Mouse (Mus musculus) hindbrain, postnatal 0 days (tissue): ENCODE measurements around the gene Neurod1. TPM values are rescaled to one million over a fixed set of nuclear protein-coding genes. Genes with fewer than 3 reads are reported as not detected.

ENCODE experiments used
- ATAC-seq: fragments of 200-750 bp; cut with Nextera tagmentation; 2 replicates; pipeline ENCODE4 v1.8.0; 2017; ENCODE audit warnings: mild to moderate bottlenecking, moderate TSS enrichment, moderate library complexity
- DNase-seq: peaks from one replicate; pipeline ENCODE4 v3.0.0-alpha.2; 2015; ENCODE audit warnings: low spot score
- H3K27ac ChIP-seq: fragments of 300-500 bp; sonication (generic); 2 replicates; pipeline ENCODE4 v1.5.1; 2014; ENCODE audit warnings: mild to moderate bottlenecking
- H3K27me3 ChIP-seq: fragments of 300-500 bp; sonication (generic); 2 replicates; pipeline ENCODE4 v1.6.1; 2014; ENCODE audit warnings: low read length, mixed read lengths; ENCODE audit not compliant: insufficient read depth
- H3K36me3 ChIP-seq: fragments of 300-500 bp; sonication (generic); 2 replicates; pipeline ENCODE4 v1.6.1; 2014; ENCODE audit warnings: low read length, mixed read lengths; ENCODE audit not compliant: insufficient read depth
- H3K4me1 ChIP-seq: fragments of 300-500 bp; sonication (generic); 2 replicates; pipeline ENCODE4 v1.6.1; 2014; ENCODE audit warnings: antibody characterized with exemption, low read length, mixed read lengths; ENCODE audit not compliant: insufficient read depth
- H3K4me2 ChIP-seq: fragments of 300-500 bp; sonication (generic); 2 replicates; pipeline ENCODE4 v1.6.1; 2014; ENCODE audit warnings: low read depth, mild to moderate bottlenecking, low read length, moderate library complexity, mixed read lengths
- H3K4me3 ChIP-seq: fragments of 300-500 bp; sonication (generic); 2 replicates; pipeline ENCODE4 v1.5.1; 2014; ENCODE audit warnings: low read length
- H3K9ac ChIP-seq: fragments of 300-500 bp; sonication (generic); replicated peaks from 2 replicates; pipeline ENCODE4 v1.6.1; 2014; ENCODE audit warnings: mild to moderate bottlenecking, low read length, moderate library complexity, mixed read lengths
- H3K9me3 ChIP-seq: fragments of 300-500 bp; sonication (generic); 2 replicates; pipeline ENCODE4 v1.6.1; 2016; ENCODE audit warnings: low read length, mixed read lengths
- CTCF ChIP-seq: IDR thresholded peaks from 2 replicates; pipeline ENCODE4 v1.5.1; 2016; ENCODE audit warnings: antibody characterized with exemption, control low read depth, low read depth
- WGBS: fragments of 180-500 bp; shearing (Covaris S2); extraction: QIAGEN DNeasy Blood & Tissue Kit; methylation state at CpG from one replicate; pipeline ENCODE4 v1.1.7; 2014; 5-methylcytosine and 5-hydroxymethylcytosine counted together
- polyA plus RNA-seq: library from polyadenylated mRNA; unstranded; fragments of >200 nt; fragmentation: Nextera tagmentation; extraction: Ambion mirVana; gene quantifications from 2 replicates; pipeline ENCODE4 v1.2.1, GENCODE M21; 2015
- total RNA-seq: library from RNA; depleted of rRNA; stranded (reverse); fragments of >200 nt; gene quantifications from 2 replicates; pipeline ENCODE4 v1.2.3, GENCODE M21; 2014

Gene Neurod1
- total and polyA plus RNA-seq, 2 experiments from 2014 or later: 56.0 to 85.9 TPM

DNA sequence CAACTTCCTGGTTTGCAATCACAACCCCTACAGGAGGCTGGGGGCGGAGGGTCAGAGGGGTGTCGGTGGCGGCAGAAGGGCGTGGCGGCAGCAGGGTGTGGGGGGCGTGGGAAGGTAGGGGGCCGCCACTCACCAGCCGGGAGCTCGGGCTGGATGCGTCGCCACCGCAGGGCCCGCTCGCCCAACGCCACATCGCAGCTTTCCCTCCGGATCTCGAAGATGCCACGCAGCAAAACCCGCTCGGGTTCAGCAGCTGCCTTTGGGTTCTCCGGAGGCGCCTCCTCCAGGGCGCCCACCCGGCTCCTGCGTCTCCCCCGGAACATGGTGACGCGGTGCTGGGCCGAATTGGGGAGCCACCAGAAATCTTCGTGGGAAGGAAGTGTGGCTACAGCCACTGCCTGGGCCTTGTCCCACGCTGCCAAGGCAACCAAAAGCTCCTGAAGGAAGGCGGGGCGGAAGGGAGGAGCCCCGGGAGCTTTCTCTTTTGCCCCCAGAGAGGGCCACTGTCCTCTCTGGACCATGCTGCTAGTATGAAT, 27.9 kb downstream of the Neurod1 start:
- no peaks in the 10 kb centered on the region for H3K36me3 ChIP-seq
- WGBS: 1% methylated on average over 35 of the region's 35 CpGs
- H3K9me3 ChIP-seq: no peaks in the 10 kb centered on the region
- peak overlapping the region; percentile 64 for H3K4me2 ChIP-seq
- H3K27ac ChIP-seq: no peak overlapping the region
- H3K9ac ChIP-seq: peak overlapping the region; percentile 15
- peak; percentile 22 for DNase-seq
- TF ChIP-seq CTCF: no peak
- H3K4me3 ChIP-seq: peak overlapping the region; percentile 42
- peaks cover 7% of the 10 kb centered on the region for H3K4me1 ChIP-seq
- no peaks in the 10 kb centered on the region for H3K27me3 ChIP-seq
- ATAC-seq: peak; percentile 66

DNA sequence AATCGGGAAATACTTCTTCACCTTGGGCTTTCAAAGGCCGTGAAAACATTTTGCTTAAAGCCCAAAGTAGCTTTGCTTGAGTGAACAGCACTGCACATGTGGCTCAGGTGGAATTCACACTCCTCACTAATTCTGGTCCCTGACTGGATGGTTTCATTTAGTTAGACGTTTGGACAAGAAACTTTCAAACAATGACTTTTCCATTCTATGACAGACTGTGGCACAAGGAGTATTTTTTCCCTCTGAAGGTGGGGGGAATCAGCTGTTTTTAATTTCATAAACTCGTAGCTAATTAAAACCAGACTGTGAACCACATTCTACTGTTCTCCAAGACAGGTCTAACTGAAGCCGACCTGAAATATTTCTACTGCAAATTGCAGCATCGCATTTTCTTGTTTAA, 28.5 kb downstream of the Neurod1 start:
- Histone ChIP-seq H3K36me3 (no peaks in the 10 kb centered on the region), H3K4me2 (peak overlapping the region; percentile 64; the same call in 1 of the 2 replicates), H3K27me3 (no peaks in the 10 kb centered on the region), H3K27ac (no peak overlapping the region), H3K4me1 (peaks cover 7% of the 10 kb centered on the region), H3K4me3 (no peak overlapping the region), H3K9me3 (no peaks in the 10 kb centered on the region), H3K9ac (no peak overlapping the region; the same call in 1 of the 2 replicates)
- TF ChIP-seq CTCF: no peak
- no peak for DNase-seq
- 33% methylated on average over 6 of the region's 6 CpGs for WGBS
- no peak for ATAC-seq

DNA sequence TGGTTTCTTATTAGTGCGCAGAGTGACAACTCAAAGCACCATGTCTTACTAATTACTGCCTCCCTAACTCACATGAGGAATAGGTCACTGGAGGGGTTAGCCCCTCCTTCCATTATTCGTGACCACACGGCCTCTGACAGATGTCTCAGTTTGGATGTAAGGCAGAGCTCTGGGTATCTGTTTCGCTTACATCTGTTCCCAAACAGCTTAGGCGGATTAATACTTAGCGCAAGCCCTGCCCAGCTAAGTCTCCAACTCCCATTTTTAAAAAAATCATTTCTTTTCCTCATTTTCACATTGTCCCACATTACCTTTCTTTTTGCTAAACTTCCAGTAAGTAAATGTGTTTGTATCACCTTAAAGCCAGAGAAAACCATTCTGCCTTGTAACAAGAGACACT, 34.9 kb downstream of the Neurod1 start:
- no peak overlapping the region for H3K4me2 ChIP-seq
- WGBS: 50% methylated on average over 6 of the region's 6 CpGs
- H3K27me3 ChIP-seq: no peaks in the 10 kb centered on the region
- no peak overlapping the region for H3K27ac ChIP-seq
- ATAC-seq: no peak
- no peak overlapping the region for H3K9ac ChIP-seq
- no peaks in the 10 kb centered on the region for H3K4me1 ChIP-seq
- H3K4me3 ChIP-seq: no peak overlapping the region
- peak; percentile 25 for DNase-seq
- no peaks in the 10 kb centered on the region for H3K9me3 ChIP-seq
- H3K36me3 ChIP-seq: no peaks in the 10 kb centered on the region
- no peak for TF ChIP-seq CTCF

DNA sequence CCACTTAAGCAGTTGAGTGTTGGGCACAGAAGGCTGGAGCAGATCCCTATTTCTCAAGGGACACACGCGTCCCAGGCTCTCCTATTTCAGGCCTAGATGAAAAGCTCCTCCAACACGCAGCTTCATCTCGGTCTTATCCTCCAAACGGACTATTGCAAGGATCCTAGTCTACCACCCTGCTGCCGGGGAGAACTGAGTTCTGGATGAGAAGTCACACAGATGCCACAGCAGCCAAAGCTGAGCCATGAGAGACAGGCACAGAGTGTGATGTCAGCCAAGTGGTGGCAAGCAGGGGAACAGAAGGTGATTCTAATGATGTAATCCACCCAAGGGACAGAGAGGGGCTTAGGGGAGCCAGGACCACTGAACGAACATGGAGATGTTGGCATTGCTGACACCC, 42.0 kb downstream of the Neurod1 start:
- Histone ChIP-seq H3K4me2 (no peak overlapping the region), H3K27me3 (no peaks in the 10 kb centered on the region), H3K4me1 (no peaks in the 10 kb centered on the region), H3K4me3 (no peak overlapping the region), H3K9me3 (no peaks in the 10 kb centered on the region), H3K9ac (no peak overlapping the region), H3K27ac (peak overlapping the region; percentile 69), H3K36me3 (no peaks in the 10 kb centered on the region)
- 64% methylated on average over 7 of the region's 7 CpGs for WGBS
- ATAC-seq: peak; percentile 94
- TF ChIP-seq CTCF: no peak
- DNase-seq: peak; percentile 75

DNA sequence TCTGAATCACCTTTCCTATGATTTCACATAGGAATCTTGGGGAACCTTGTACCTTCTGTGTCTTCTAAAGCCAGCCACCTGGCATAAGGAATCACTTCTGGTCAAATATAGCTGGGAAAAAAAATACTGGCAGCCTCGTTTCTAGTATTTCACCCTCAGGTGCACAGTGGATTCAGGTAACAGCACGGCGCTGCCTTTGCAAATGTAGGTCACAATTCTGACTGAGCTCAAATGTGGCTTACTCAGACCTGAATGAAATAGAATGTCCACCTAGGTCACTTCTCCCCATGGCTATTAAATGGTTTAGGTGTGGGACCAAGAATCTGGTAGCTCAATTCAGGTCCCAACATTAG, 45.7 kb downstream of the Neurod1 start:
- H3K4me2 ChIP-seq: no peak overlapping the region
- H3K4me3 ChIP-seq: no peak overlapping the region
- H3K9me3 ChIP-seq: no peaks in the 10 kb centered on the region
- no peaks in the 10 kb centered on the region for H3K4me1 ChIP-seq
- no peak for DNase-seq
- no peak overlapping the region for H3K9ac ChIP-seq
- H3K27me3 ChIP-seq: no peaks in the 10 kb centered on the region
- H3K27ac ChIP-seq: no peak overlapping the region
- no peak for TF ChIP-seq CTCF
- ATAC-seq: no peak
- H3K36me3 ChIP-seq: no peaks in the 10 kb centered on the region
- WGBS: 81% methylated on average over 3 of the region's 3 CpGs

DNA sequence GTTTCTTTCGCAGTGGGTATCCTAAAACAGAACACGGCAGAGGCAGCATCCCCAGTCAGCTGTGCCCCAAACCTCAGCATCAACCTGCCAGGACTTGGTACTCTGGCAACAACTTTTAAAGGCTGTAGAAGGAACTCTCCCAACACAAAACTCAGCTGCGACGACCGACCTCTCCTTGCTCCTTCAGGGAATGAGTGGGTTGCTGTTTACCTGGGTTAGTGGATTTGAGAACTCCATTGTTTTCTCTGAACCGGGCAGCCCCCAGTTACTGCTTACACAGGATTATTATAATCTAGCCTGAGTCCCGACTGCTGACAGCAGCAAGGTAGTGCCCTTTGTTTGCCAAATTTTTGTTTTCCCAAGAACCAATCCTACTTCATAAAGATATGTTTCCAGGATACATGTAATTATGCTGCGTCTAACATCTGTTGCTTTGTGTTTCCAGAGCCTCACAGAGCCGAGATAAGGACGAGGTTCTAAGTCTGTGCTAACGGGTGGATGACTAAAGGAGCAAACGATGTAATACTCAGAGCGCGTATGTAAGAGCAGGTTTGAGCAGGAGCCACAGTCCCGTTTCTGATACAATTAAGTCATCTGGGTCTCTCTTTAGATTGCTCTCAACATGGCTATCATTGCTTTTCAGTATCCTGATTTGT, 46.2 kb downstream of the Neurod1 start:
- ATAC-seq: no peak
- no peak for DNase-seq
- no peak overlapping the region for H3K9ac ChIP-seq
- no peak overlapping the region for H3K27ac ChIP-seq
- no peak overlapping the region for H3K4me3 ChIP-seq
- no peaks in the 10 kb centered on the region for H3K27me3 ChIP-seq
- TF ChIP-seq CTCF: no peak
- H3K36me3 ChIP-seq: no peaks in the 10 kb centered on the region
- no peak overlapping the region for H3K4me2 ChIP-seq
- 62% methylated on average over 15 of the region's 15 CpGs for WGBS
- H3K9me3 ChIP-seq: no peaks in the 10 kb centered on the region
- no peaks in the 10 kb centered on the region for H3K4me1 ChIP-seq
